Mouse (Mus musculus) kidney, adult 10 weeks (tissue): ENCODE data around the gene Ttc13. TPM values are rescaled to one million over a fixed set of nuclear protein-coding genes. Genes with fewer than 3 reads are reported as not detected.

Experiments used
- polyA plus RNA-seq: library from polyadenylated mRNA; stranded (reverse); fragments of 350-450 nt; fragmentation: Illumina TruSeq; extraction: RNeasy Lipid Tissue Mini Kit (QIAGEN cat#74804); gene quantifications from one replicate; pipeline ENCODE4 v1.2.3, GENCODE M21; 2014; ENCODE audit warnings: low read depth, low replicate concordance

Gene Ttc13
- 13.5 TPM for polyA plus RNA-seq

GRCm38 (mm10) chr8:124721862-124722515 is at the start of gene Ttc13, which contains the start of gene Arv1:
Gene Ttc13 (minus strand): TSS chr8:124721983.
Gene Arv1 (plus strand): TSS chr8:124722139.

GRCm38 (mm10) chr8:124751709-124752173 is 30.0 kb upstream of the Ttc13 start, which contains the start of gene Fam89a:
Gene Fam89a (minus strand): TSS chr8:124751832.

GRCm38 (mm10) chr8:124663112-124663873 is 58.5 kb downstream of the Ttc13 start, which contains the start of gene 2310022B05Rik:
Gene 2310022B05Rik (minus strand): TSS chr8:124663369.

Other genes starting within 250 kb of the Ttc13 start
- gene Cog2, start 201.2 kb downstream of the Ttc13 start, polyA plus RNA-seq: 14.6 TPM
- 3.8 TPM for gene Agt, start 152.3 kb downstream of the Ttc13 start, polyA plus RNA-seq
- gene Capn9, start 145.9 kb downstream of the Ttc13 start, polyA plus RNA-seq: not detected
- 9.9 TPM for gene 2310022B05Rik, start 58.6 kb downstream of the Ttc13 start, polyA plus RNA-seq
- gene Arv1, start 156 bp upstream of the Ttc13 start, polyA plus RNA-seq: 1.1 TPM
- 0.69 TPM for gene Fam89a, start 29.8 kb upstream of the Ttc13 start, polyA plus RNA-seq
- not detected for gene Trim67, start 71.1 kb upstream of the Ttc13 start, polyA plus RNA-seq
- gene Gnpat, start 141.1 kb upstream of the Ttc13 start, polyA plus RNA-seq: 57.2 TPM
- gene 2810004N23Rik, start 141.1 kb upstream of the Ttc13 start, polyA plus RNA-seq: 30.8 TPM
- 10.6 TPM for gene Exoc8, start 175.7 kb upstream of the Ttc13 start, polyA plus RNA-seq
- 11.4 TPM for gene Sprtn, start 175.9 kb upstream of the Ttc13 start, polyA plus RNA-seq
- 50.3 TPM for gene Egln1, start 227.3 kb upstream of the Ttc13 start, polyA plus RNA-seq